Mouse (Mus musculus) forebrain, embryonic 14.5 days (tissue): ENCODE measurements around the gene Sema5b. TPM values are rescaled to one million over a fixed set of nuclear protein-coding genes. Genes with fewer than 3 reads are reported as not detected.
"Not testable (repeated sequence)": the region's sequence is repeated elsewhere in the genome, so short reads cannot be mapped to it uniquely, and the experiment has no call there.

ENCODE experiments used
- ATAC-seq: fragments of 200-750 bp; cut with Nextera tagmentation; 2 replicates; pipeline ENCODE4 v1.8.0; 2017; ENCODE audit warnings: mild to moderate bottlenecking, moderate library complexity
- DNase-seq: peaks from one replicate; pipeline ENCODE4 v3.0.0-alpha.2; 2015; ENCODE audit warnings: low spot score
- H3K27ac ChIP-seq: fragments of 300-500 bp; sonication (generic); 2 replicates; pipeline ENCODE4 v1.5.1; 2014; ENCODE audit warnings: low read depth, mild to moderate bottlenecking, control low read depth, low read length, moderate library complexity
- H3K27me3 ChIP-seq: fragments of 300-500 bp; sonication (generic); replicated peaks from 2 replicates; pipeline ENCODE4 v1.6.1; 2014; ENCODE audit warnings: low read length, control low read depth, mixed read lengths; ENCODE audit not compliant: control insufficient read depth, insufficient read depth
- H3K36me3 ChIP-seq: fragments of 300-500 bp; sonication (generic); 2 replicates; pipeline ENCODE4 v1.6.1; 2014; ENCODE audit warnings: low read length, control low read depth; ENCODE audit not compliant: control insufficient read depth, insufficient read depth
- H3K4me1 ChIP-seq: fragments of 300-500 bp; sonication (generic); 2 replicates; pipeline ENCODE4 v1.6.1; 2014; ENCODE audit warnings: antibody characterized with exemption, low read length, control low read depth; ENCODE audit not compliant: control insufficient read depth, insufficient read depth
- H3K4me2 ChIP-seq: fragments of 300-500 bp; sonication (generic); 2 replicates; pipeline ENCODE4 v1.6.1; 2014; ENCODE audit warnings: mild to moderate bottlenecking, control low read depth, low read length
- H3K4me3 ChIP-seq: fragments of 300-500 bp; sonication (generic); 2 replicates; pipeline ENCODE4 v1.5.1; 2014; ENCODE audit warnings: low read depth, low read length, control low read depth
- H3K9ac ChIP-seq: fragments of 300-500 bp; sonication (generic); 2 replicates; pipeline ENCODE4 v1.6.1; 2014; ENCODE audit warnings: mild to moderate bottlenecking, low read length, control low read depth, moderate library complexity
- H3K9me3 ChIP-seq: fragments of 300-500 bp; sonication (generic); replicated peaks from 2 replicates; pipeline ENCODE4 v1.6.1; 2016; ENCODE audit warnings: low read length, control low read depth, mixed read lengths; ENCODE audit not compliant: control insufficient read depth
- WGBS: fragments of 180-500 bp; shearing (Covaris S2); extraction: QIAGEN DNeasy Blood & Tissue Kit; methylation state at CpG from one replicate; pipeline ENCODE4 v1.1.7; 2014; 5-methylcytosine and 5-hydroxymethylcytosine counted together
- polyA plus RNA-seq: library from polyadenylated mRNA; unstranded; fragments of >200 nt; fragmentation: Nextera tagmentation; extraction: Ambion mirVana; gene quantifications from 2 replicates; pipeline ENCODE4 v1.2.1, GENCODE M21; 2014

Sema5b gene
- polyA plus RNA-seq, 1 experiment from 2014 or later: 10.5 TPM

- Histone ChIP-seq H3K27me3 (no peaks in the 10 kb centered on the region), H3K36me3 (no peaks in the 10 kb centered on the region), H3K9me3 (no peaks in the 10 kb centered on the region), H3K4me2 (peak overlapping the region; percentile 35), H3K9ac (no peak overlapping the region), H3K27ac (peak overlapping the region; percentile 76), H3K4me1 (peaks cover 27% of the 10 kb centered on the region), H3K4me3 (no peak overlapping the region)
- ATAC-seq: peak; percentile 86
- WGBS: 38% methylated on average over 22 of the region's 22 CpGs
- DNase-seq: peak; percentile 88
These were observed 23.4 kb downstream of the Sema5b start for GRCm38 (mm10) chr16:35564246-35564905.

GRCm38 (mm10) chr16:35565601-35566000 lies 24.7 kb downstream of the Sema5b start:
- DNase-seq, H3K27ac ChIP-seq, H3K9ac ChIP-seq, H3K27me3 ChIP-seq, H3K9me3 ChIP-seq, H3K36me3 ChIP-seq, H3K4me2 ChIP-seq, ATAC-seq, H3K4me3 ChIP-seq: not testable (repeated sequence)
- 90% methylated on average over 5 of the region's 5 CpGs for WGBS
- peaks cover 30% of the 10 kb centered on the region for H3K4me1 ChIP-seq

DNA sequence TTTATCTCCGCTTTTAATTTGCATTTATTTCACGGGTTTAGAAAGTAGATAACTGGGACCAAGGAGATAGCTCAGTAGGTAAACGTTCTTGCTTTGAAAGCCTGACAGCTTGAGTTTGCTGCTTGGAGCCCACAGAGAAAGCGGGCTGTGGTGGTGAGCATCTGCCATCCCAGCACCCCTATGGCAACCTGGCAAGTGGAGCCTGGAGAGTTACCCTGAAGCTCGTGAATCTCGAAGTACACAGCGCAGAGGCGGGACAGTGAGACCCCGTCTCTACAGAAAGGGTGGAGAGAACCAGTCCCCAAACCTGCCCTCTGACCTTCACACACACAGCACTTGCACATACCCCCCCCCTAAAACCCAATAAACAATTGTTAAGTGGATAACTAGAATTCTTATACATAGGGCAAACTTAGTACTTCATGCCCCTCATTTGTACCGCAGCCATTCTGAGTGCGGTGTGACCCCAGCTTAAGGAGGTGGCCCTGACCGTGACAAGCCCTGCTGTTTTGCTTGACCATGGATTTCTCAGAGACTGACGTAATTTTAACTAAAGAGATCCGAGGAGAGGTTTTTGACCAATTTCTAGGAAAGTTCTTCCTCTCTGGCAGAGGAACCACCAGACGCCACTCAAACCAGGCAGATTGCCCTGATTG lies 27.4 kb downstream of the Sema5b start:
- H3K4me3 ChIP-seq: no peak overlapping the region
- 75% methylated on average over 15 of the region's 15 CpGs for WGBS
- H3K27ac ChIP-seq: peak overlapping the region; percentile 27; the same call in 1 of the 2 replicates
- peaks cover 36% of the 10 kb centered on the region for H3K4me1 ChIP-seq
- no peaks in the 10 kb centered on the region for H3K9me3 ChIP-seq
- no peaks in the 10 kb centered on the region for H3K27me3 ChIP-seq
- no peaks in the 10 kb centered on the region for H3K36me3 ChIP-seq
- DNase-seq (no peak), ATAC-seq (no peak)
- H3K4me2 ChIP-seq: no peak overlapping the region
- H3K9ac ChIP-seq: no peak overlapping the region

DNA sequence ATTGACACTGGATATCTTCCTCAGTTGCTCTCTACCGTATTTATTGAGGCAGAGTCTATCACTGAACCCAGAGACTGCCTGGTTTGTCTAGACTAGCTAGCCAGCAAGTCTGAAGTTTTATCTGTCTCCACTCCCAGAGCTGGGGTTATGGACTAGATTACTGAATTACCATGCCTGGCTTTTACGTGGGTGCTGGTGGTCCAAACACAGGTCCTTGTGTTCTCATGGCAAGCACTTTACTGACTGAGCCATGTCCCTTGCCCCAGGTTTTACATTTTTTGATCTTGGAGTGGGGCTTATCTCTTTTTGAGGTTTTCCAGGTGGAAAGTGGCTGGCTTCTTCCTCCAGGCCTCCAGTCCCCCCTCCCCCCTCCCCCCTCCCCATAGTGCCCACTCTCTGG lies 28.4 kb downstream of the Sema5b start:
- Histone ChIP-seq H3K9ac (no peak overlapping the region), H3K4me3 (no peak overlapping the region), H3K27ac (no peak overlapping the region), H3K4me1 (peaks cover 32% of the 10 kb centered on the region), H3K36me3 (no peaks in the 10 kb centered on the region), H3K9me3 (no peaks in the 10 kb centered on the region), H3K4me2 (no peak overlapping the region), H3K27me3 (no peaks in the 10 kb centered on the region)
- 79% methylated on average over 2 of the region's 2 CpGs for WGBS
- no peak for DNase-seq
- ATAC-seq: no peak

GRCm38 (mm10) chr16:35569758-35570157 lies 28.8 kb downstream of the Sema5b start:
- Histone ChIP-seq H3K9ac (no peak overlapping the region), H3K27me3 (no peaks in the 10 kb centered on the region), H3K4me1 (peaks cover 31% of the 10 kb centered on the region), H3K9me3 (no peaks in the 10 kb centered on the region), H3K36me3 (no peaks in the 10 kb centered on the region), H3K4me2 (no peak overlapping the region), H3K27ac (no peak overlapping the region), H3K4me3 (no peak overlapping the region)
- DNase-seq (no peak), ATAC-seq (no peak)
- 69% methylated on average over 9 of the region's 9 CpGs for WGBS

DNA sequence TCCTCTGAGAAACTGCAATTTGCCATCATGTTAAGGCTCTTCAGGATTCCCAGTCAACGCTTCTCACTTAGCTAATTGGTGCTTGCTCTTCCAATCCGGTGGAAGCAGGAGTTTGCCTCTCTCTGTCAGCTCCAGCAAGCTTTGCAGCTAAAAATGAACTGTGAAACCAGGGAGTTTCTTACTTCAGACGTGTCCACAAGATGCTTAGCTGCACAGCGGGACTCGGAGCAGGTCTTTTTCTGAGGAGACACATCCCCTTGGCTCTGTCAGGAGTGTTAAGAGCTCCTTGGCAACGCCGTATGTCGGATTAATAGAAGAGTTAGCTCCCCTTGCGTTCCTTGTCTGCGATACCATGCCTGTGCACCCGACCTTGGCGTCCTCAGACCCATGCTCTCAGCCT lies 29.7 kb downstream of the Sema5b start:
- Histone ChIP-seq H3K36me3 (no peaks in the 10 kb centered on the region), H3K9me3 (no peaks in the 10 kb centered on the region), H3K27me3 (no peaks in the 10 kb centered on the region), H3K4me1 (peaks cover 28% of the 10 kb centered on the region), H3K4me3 (no peak overlapping the region), H3K4me2 (peak overlapping the region; percentile 20; the same call in 1 of the 2 replicates), H3K9ac (no peak overlapping the region), H3K27ac (peak overlapping the region; percentile 10; the same call in 1 of the 2 replicates)
- WGBS: 51% methylated on average over 12 of the region's 12 CpGs
- ATAC-seq: peak; percentile 49; the same call in 1 of the 2 replicates
- peak; percentile 68 for DNase-seq

- 96% methylated on average over 3 of the region's 3 CpGs for WGBS
- Histone ChIP-seq H3K36me3 (no peaks in the 10 kb centered on the region), H3K4me3 (no peak overlapping the region), H3K9me3 (no peaks in the 10 kb centered on the region), H3K4me1 (peaks cover 21% of the 10 kb centered on the region), H3K27me3 (no peaks in the 10 kb centered on the region), H3K27ac (no peak overlapping the region), H3K9ac (no peak overlapping the region), H3K4me2 (no peak overlapping the region)
- ATAC-seq (no peak), DNase-seq (no peak)
These were observed 32.6 kb downstream of the Sema5b start for GRCm38 (mm10) chr16:35573586-35573985.

- DNase-seq (no peak), ATAC-seq (no peak)
- no peak overlapping the region for H3K4me2 ChIP-seq
- no peak overlapping the region for H3K4me3 ChIP-seq
- 91% methylated on average over 11 of the region's 11 CpGs for WGBS
- no peaks in the 10 kb centered on the region for H3K9me3 ChIP-seq
- no peak overlapping the region for H3K9ac ChIP-seq
- H3K27ac ChIP-seq: no peak overlapping the region
- no peaks in the 10 kb centered on the region for H3K36me3 ChIP-seq
- no peaks in the 10 kb centered on the region for H3K27me3 ChIP-seq
- peaks cover 30% of the 10 kb centered on the region for H3K4me1 ChIP-seq
These were observed 36.4 kb downstream of the Sema5b start for GRCm38 (mm10) chr16:35577181-35577941.
